Mouse (Mus musculus) C2C12 (cell line): ENCODE data around the gene Bank1. TPM values are rescaled to one million over a fixed set of nuclear protein-coding genes. Genes with fewer than 3 reads are reported as not detected.

Experiments used
- H3K27me3 ChIP-seq: one replicate; pipeline ENCODE4 v1.6.1; 2011; ENCODE audit not compliant: control insufficient read depth, insufficient read depth, insufficient read length
- H3K36me3 ChIP-seq: one replicate; pipeline ENCODE4 v1.6.1; 2011; ENCODE audit not compliant: control insufficient read depth, insufficient read depth
- H3K4me3 ChIP-seq: one replicate; pipeline ENCODE4 v1.5.1; 2011; ENCODE audit warnings: mild to moderate bottlenecking, control low read depth; ENCODE audit not compliant: poor library complexity, insufficient read depth, severe bottlenecking
- H3K79me2 ChIP-seq: one replicate; pipeline ENCODE4 v1.6.1; 2011; ENCODE audit not compliant: control insufficient read depth, insufficient read depth
- H3K79me3 ChIP-seq: one replicate; pipeline ENCODE4 v1.6.1; 2011; ENCODE audit warnings: low read depth, control low read depth
- H3ac ChIP-seq: one replicate; pipeline ENCODE3; 2011; ENCODE audit warnings: low read depth; ENCODE audit not compliant: control insufficient read depth, insufficient read length
- CEBPB ChIP-seq: IDR thresholded peaks from one replicate; pipeline ENCODE4 v1.6.1; 2011; ENCODE audit warnings: low read depth, mild to moderate bottlenecking, control low read depth, moderate library complexity
- CTCF ChIP-seq: IDR thresholded peaks from one replicate; pipeline ENCODE4 v1.5.1; 2011; ENCODE audit not compliant: control insufficient read depth, insufficient read depth, insufficient read length
- FOSL1 ChIP-seq: IDR thresholded peaks from one replicate; pipeline ENCODE4 v1.8.0; 2011; ENCODE audit warnings: mild to moderate bottlenecking, low read length; ENCODE audit not compliant: poor library complexity, insufficient read depth, severe bottlenecking
- MAX ChIP-seq: IDR thresholded peaks from one replicate; pipeline ENCODE4 v1.6.1; 2011; ENCODE audit warnings: mild to moderate bottlenecking, control low read depth
- MYOD1 ChIP-seq: IDR thresholded peaks from one replicate; pipeline ENCODE4 v1.6.1; 2011; ENCODE audit warnings: low read depth; ENCODE audit not compliant: control insufficient read depth, insufficient read length
- MYOG ChIP-seq: IDR thresholded peaks from one replicate; pipeline ENCODE4 v1.6.1; 2011; ENCODE audit not compliant: control insufficient read depth, insufficient read length; ENCODE audit errors: extremely low read depth
- USF1 ChIP-seq: IDR thresholded peaks from one replicate; pipeline ENCODE4 v1.6.1; 2011; ENCODE audit warnings: low read depth, mild to moderate bottlenecking, control low read depth, moderate library complexity
- long read RNA-seq, 2 experiments: library from polyadenylated mRNA; unstranded; transcript quantifications; one replicate each; pipeline ENCODE4 v2.0.0; 2019 to 2020
- polyA plus RNA-seq: library from polyadenylated mRNA; unstranded; fragments of >200 nt; fragmentation: generic; extraction: Trizol; gene quantifications from one replicate; pipeline ENCODE4 v1.2.1, GENCODE M21; 2012; ENCODE audit warnings: missing spikeins

Bank1 gene
- polyA plus RNA-seq, result not detected
- long read RNA-seq, experiment 1, result 0 reads
- long read RNA-seq, experiment 2, result 0 reads

DNA sequence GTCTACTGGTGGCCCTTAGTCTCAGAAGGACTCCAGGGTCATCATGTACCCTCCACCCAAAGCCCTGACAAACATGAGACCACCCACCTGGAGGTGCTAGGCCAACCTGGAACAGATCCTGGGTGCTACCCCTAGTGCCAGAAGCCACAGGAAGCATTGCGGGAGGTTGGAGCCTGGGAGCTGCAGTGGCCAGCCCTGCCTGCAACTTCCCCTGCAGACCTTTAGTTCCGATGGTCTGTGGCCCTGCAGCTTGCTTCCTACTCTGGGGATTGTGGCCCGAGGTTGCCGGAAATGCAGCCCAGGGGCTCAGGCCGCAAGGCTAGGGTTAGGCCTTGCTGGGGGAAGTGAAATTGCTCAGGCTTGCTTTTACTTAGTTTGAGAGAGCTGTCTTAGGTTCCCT lies at the start of gene Bank1:
Gene Bank1 (minus strand): TSS at position 284 of the 400 bp plus-strand sequence.
- TF ChIP-seq MYOD1, result no peak
- TF ChIP-seq CEBPB, result no peak
- TF ChIP-seq CTCF, result no peak
- no peak for TF ChIP-seq FOSL1
- no peak for TF ChIP-seq USF1
- no peak for TF ChIP-seq MYOG
- TF ChIP-seq MAX, result no peak
- H3K4me3 ChIP-seq, result no peak within 1 kb of the TSS
- no peaks in the 10 kb centered on the region for H3K36me3 ChIP-seq
- no peaks in the 10 kb centered on the region for H3K79me3 ChIP-seq
- no peaks in the 10 kb centered on the region for H3K79me2 ChIP-seq
- no peak within 1 kb of the TSS for H3ac ChIP-seq
- H3K27me3 ChIP-seq, result no peaks in the 10 kb centered on the region

DNA sequence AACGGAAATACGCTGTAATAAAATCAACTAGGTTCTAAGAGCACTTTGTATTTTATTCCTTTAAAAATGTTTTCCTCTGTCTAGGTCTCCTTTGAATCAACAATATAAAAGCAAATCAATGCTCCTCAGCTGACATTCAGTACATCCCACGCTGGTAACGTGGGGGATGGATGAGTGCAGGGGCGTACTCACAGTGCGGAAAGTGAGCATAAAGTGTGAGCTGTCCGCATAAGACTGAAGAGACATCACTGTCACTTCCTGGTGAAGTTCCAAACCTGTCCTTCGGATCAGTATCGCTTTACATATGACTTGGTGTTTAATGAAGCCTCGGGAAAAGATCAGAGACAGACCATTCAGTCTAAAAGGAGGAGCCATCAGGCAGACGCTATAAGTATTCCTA lies 44.0 kb upstream of the Bank1 start:
- Histone ChIP-seq H3ac (no peak overlapping the region), H3K4me3 (no peak overlapping the region), H3K79me2 (no peaks in the 10 kb centered on the region), H3K27me3 (no peaks in the 10 kb centered on the region), H3K79me3 (no peaks in the 10 kb centered on the region), H3K36me3 (no peaks in the 10 kb centered on the region)
- TF ChIP-seq FOSL1 (no peak), USF1 (no peak), CEBPB (no peak), MYOG (no peak), MYOD1 (no peak), MAX (no peak), CTCF (no peak)

DNA sequence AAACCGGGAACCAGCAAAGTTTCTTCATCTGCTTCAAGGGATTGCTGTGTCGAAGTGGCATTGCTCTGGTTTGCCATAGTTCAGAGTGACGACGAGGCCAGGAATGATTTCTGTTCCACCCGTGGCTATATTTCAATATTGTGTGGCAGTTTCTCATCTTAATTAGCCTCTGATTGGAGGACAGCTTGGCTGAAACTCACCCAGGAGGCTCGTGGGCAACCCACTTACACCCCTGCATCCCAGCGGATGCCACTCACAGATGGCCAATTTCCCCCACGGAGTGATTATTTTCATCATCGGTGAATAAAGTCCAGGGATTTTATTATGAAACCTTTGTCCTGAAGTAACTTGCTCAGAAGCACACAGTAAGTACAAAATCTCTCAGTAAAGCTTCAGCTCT lies 43.6 kb upstream of the Bank1 start:
- Histone ChIP-seq H3K4me3 (no peak overlapping the region), H3ac (no peak overlapping the region), H3K79me2 (no peaks in the 10 kb centered on the region), H3K27me3 (no peaks in the 10 kb centered on the region), H3K79me3 (no peaks in the 10 kb centered on the region), H3K36me3 (no peaks in the 10 kb centered on the region)
- no peak for TF ChIP-seq CEBPB
- TF ChIP-seq FOSL1, result no peak
- TF ChIP-seq CTCF, result no peak
- no peak for TF ChIP-seq MYOD1
- no peak for TF ChIP-seq USF1
- no peak for TF ChIP-seq MYOG
- no peak for TF ChIP-seq MAX

DNA sequence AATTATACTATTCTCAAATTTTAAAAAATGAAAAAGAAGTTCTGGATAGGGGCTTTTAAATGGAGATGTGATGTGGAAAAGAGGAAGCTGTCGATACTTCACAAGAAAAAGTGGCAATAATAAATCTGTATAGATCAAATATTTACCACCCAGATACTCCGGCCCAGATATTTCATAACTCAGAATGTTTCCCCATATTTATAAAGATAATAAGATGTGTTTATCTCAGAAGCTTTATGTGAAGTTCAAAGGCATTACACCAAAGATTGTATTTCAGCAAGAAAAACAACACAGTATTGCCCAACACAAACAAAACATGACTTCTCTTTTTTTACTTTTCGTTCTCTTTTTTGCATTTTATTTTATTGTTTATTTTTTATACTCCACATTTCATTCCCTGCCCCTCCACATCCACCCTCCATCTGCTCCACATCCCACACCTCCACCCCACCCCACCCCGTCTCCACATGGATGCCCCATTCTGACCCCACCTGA lies 42.7 kb upstream of the Bank1 start:
- Histone ChIP-seq H3K4me3 (no peak overlapping the region), H3K36me3 (no peaks in the 10 kb centered on the region), H3K79me2 (no peaks in the 10 kb centered on the region), H3K27me3 (no peaks in the 10 kb centered on the region), H3K79me3 (no peaks in the 10 kb centered on the region), H3ac (no peak overlapping the region)
- no peak for TF ChIP-seq FOSL1
- TF ChIP-seq MYOD1, result no peak
- no peak for TF ChIP-seq MYOG
- TF ChIP-seq MAX, result no peak
- no peak for TF ChIP-seq CTCF
- TF ChIP-seq USF1, result no peak
- TF ChIP-seq CEBPB, result no peak

DNA sequence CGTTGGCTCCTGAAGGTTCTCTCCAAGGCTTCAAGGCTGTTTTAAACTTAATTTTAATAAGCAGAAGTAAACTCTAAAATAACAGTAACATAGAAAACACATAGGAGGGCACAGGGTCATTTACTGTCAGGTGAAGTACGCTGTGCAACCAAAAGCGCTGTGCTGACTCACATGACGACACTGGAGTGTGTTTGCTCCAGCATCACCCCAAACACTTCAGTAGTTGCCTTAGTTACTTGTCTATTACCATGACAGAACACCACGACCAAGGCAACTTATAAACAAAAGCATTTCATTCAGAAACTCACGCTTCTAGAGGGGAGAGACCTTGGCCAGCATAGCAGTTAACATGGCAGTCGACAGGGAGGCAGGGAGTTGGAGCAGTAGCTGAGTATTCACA lies 23.8 kb upstream of the Bank1 start:
- TF ChIP-seq MAX (no peak), MYOG (no peak), MYOD1 (no peak), CEBPB (no peak), USF1 (no peak), FOSL1 (no peak), CTCF (no peak)
- no peaks in the 10 kb centered on the region for H3K79me2 ChIP-seq

DNA sequence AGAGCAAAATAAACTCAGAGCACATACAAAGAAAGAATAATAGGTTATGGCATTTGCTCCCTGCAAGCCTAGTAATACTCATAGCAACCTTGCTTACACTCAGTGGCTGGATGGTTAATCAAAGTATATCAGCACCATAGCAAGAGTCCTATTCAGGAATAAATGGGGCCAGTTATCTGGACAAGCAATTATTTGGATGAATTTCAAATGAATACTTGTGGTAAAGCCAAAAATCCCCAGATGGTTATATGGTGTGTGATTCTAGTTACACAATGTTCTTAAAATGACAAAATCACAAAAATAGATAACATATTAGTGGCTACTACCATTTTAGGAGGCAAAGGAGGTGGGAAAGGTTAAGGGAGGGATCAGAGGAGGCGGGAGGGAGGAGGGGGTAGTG lies 22.7 kb upstream of the Bank1 start:
- TF ChIP-seq CEBPB, result no peak
- no peak for TF ChIP-seq USF1
- no peak for TF ChIP-seq MYOD1
- no peak for TF ChIP-seq MAX
- no peak for TF ChIP-seq CTCF
- no peak for TF ChIP-seq MYOG
- TF ChIP-seq FOSL1, result no peak
- Histone ChIP-seq H3K4me3 (no peak overlapping the region), H3K79me2 (no peaks in the 10 kb centered on the region), H3K36me3 (no peaks in the 10 kb centered on the region), H3K79me3 (no peaks in the 10 kb centered on the region), H3K27me3 (no peaks in the 10 kb centered on the region), H3ac (no peak overlapping the region)

More for the DNA sequence above, 23.8 kb upstream of the Bank1 start:
- no peaks in the 10 kb centered on the region for H3K79me3 ChIP-seq
- H3K4me3 ChIP-seq, result no peak overlapping the region
- H3K36me3 ChIP-seq, result no peaks in the 10 kb centered on the region
- H3ac ChIP-seq, result no peak overlapping the region
- no peaks in the 10 kb centered on the region for H3K27me3 ChIP-seq
